Mouse (Mus musculus): Measurements from ENCODE around the gene Ltbp4. TPM values are rescaled to one million over a fixed set of nuclear protein-coding genes. Genes with fewer than 3 reads are reported as not detected.
A peak's percentile ranks its signal among the peaks of the same experiment; 100 is the strongest.

Ltbp4 gene
- total RNA-seq, 2 experiments from 2014 or later: 41.9 to 52.7 TPM

GRCm38 (mm10) chr7:27356248-27356647 lies 18.8 kb upstream of the Ltbp4 start:
- intact Hi-C loops (cut with DNase I): no loop called here
- no peak for DNase-seq

GRCm38 (mm10) chr7:27355745-27356240 lies 18.3 kb upstream of the Ltbp4 start, which contains the start of gene Shkbp1:
TSS of gene Shkbp1 (minus strand) at chr7:27356019.
- DNase-seq: peak; percentile 88
- intact Hi-C loops (cut with DNase I): no loop called here

GRCm38 (mm10) chr7:27355261-27355660 lies 17.8 kb upstream of the Ltbp4 start:
- intact Hi-C loops (cut with DNase I): no loop called here

GRCm38 (mm10) chr7:27354783-27355182 lies 17.3 kb upstream of the Ltbp4 start:
- intact Hi-C loops (cut with DNase I): no loop called here
- no peak for DNase-seq

More at GRCm38 (mm10) chr7:27355261-27355660, 17.8 kb upstream of the Ltbp4 start:
- no peak for DNase-seq

GRCm38 (mm10) chr7:27354144-27354543 lies 16.7 kb upstream of the Ltbp4 start:
- no peak for DNase-seq
- intact Hi-C loops (cut with DNase I): no loop called here

- DNase-seq: no peak
These were observed 8.0 kb upstream of the Ltbp4 start for GRCm38 (mm10) chr7:27345444-27345843.

GRCm38 (mm10) chr7:27342595-27342994 lies 5.1 kb upstream of the Ltbp4 start:
- intact Hi-C loops (cut with DNase I): no loop called here
- DNase-seq: no peak

More at GRCm38 (mm10) chr7:27345444-27345843, 8.0 kb upstream of the Ltbp4 start:
- intact Hi-C loops (cut with DNase I): no loop called here

GRCm38 (mm10) chr7:27339519-27339918 lies 2.0 kb upstream of the Ltbp4 start:
- no peak for DNase-seq
- intact Hi-C loops (cut with DNase I): loop anchor here (10.0 kb wide), 1 partner anchor 165 kb away; no protein-coding TSS in a partner anchor

- intact Hi-C loops (cut with DNase I): loop anchor here (10.0 kb wide), 1 partner anchor 166 kb away; no protein-coding TSS in a partner anchor
- no peak for DNase-seq
These were observed 1.6 kb upstream of the Ltbp4 start for GRCm38 (mm10) chr7:27339114-27339513.

- intact Hi-C loops (cut with DNase I): loop anchor here (10.0 kb wide), 1 partner anchor 169 kb away; no protein-coding TSS in a partner anchor
- peak; percentile 91 for DNase-seq
These were observed 1.3 kb downstream of the Ltbp4 start for GRCm38 (mm10) chr7:27335928-27336823.

- no peak for DNase-seq
- intact Hi-C loops (cut with DNase I): loop anchor here (10.0 kb wide), 1 partner anchor 170 kb away; no protein-coding TSS in a partner anchor
These were observed 2.3 kb downstream of the Ltbp4 start for GRCm38 (mm10) chr7:27335011-27335720.

- no peak for DNase-seq
- intact Hi-C loops (cut with DNase I): loop anchor here (5.0 to 10.0 kb wide), 2 partner anchors 68 to 170 kb away; no protein-coding TSS in a partner anchor
These were observed 3.0 kb downstream of the Ltbp4 start for GRCm38 (mm10) chr7:27334405-27334911.

- intact Hi-C loops (cut with DNase I): loop anchor here (5.0 to 10.0 kb wide), 2 partner anchors 69 to 171 kb away; no protein-coding TSS in a partner anchor
- DNase-seq: no peak
These were observed 4.1 kb downstream of the Ltbp4 start for GRCm38 (mm10) chr7:27333316-27333941.

- intact Hi-C loops (cut with DNase I): loop anchor here (5.0 to 10.0 kb wide), 2 partner anchors 70 to 172 kb away; no protein-coding TSS in a partner anchor
- peak; percentile 81 for DNase-seq
These were observed 4.9 kb downstream of the Ltbp4 start for GRCm38 (mm10) chr7:27332353-27333199.

GRCm38 (mm10) chr7:27331854-27332253 lies 5.6 kb downstream of the Ltbp4 start:
- no peak for DNase-seq
- intact Hi-C loops (cut with DNase I): loop anchor here (5.0 to 10.0 kb wide), 2 partner anchors 70 to 173 kb away; no protein-coding TSS in a partner anchor

GRCm38 (mm10) chr7:27331541-27331851 lies 6.0 kb downstream of the Ltbp4 start:
- no peak for DNase-seq
- intact Hi-C loops (cut with DNase I): loop anchor here (5.0 to 10.0 kb wide), 2 partner anchors 71 to 173 kb away; no protein-coding TSS in a partner anchor

- intact Hi-C loops (cut with DNase I): loop anchor here (5.0 to 10.0 kb wide), 2 partner anchors 71 to 174 kb away; no protein-coding TSS in a partner anchor
- DNase-seq: peak; percentile 60
These were observed 6.6 kb downstream of the Ltbp4 start for GRCm38 (mm10) chr7:27330709-27331540.

GRCm38 (mm10) chr7:27329981-27330380 lies 7.5 kb downstream of the Ltbp4 start:
- DNase-seq: no peak
- intact Hi-C loops (cut with DNase I): loop anchor here (5.0 to 10.0 kb wide), 2 partner anchors 72 to 175 kb away; no protein-coding TSS in a partner anchor

All from left cerebral cortex, postnatal 4 days (tissue).